Mouse (Mus musculus) Patski (cell line): ENCODE measurements at regions not wholly inside any gene's neighbourhood (a gene's known extent, or its start where the extent isn't known, plus 50 kb on each side); places are given as distances from the start of the nearest gene placed in this dataset.

Experiments
- ATAC-seq: fragments of 100-300 bp; one replicate; pipeline ENCODE4 v1.8.0; 2021
- CTCF ChIA-PET: fragments of 350-600 bp; sonication (Branson Sonifier 250); formaldehyde crosslinking; loops from one replicate; lab custom pipeline; 2022; ENCODE audit warnings: inconsistent platforms; lab: Charles Lee
- POLR2A ChIA-PET: fragments of 350-600 bp; sonication (Branson Sonifier 250); formaldehyde crosslinking; loops from one replicate; lab custom pipeline; 2022; ENCODE audit warnings: antibody characterized with exemption, inconsistent platforms; lab: Charles Lee
- DNase-seq: peaks from one replicate; pipeline ENCODE4 v3.0.0-alpha.2; 2011; ENCODE audit warnings: low read depth, low spot score
- H3K27me3 ChIP-seq: fragments of 371-371 bp; one replicate; pipeline ENCODE4 v1.5.1; 2021
- CTCF ChIP-seq: fragments of 100-300 bp; IDR thresholded peaks from one replicate; pipeline ENCODE4 v1.5.1; 2021
- in situ Hi-C: fragments of 300-500 bp; cut with MboI; formaldehyde crosslinking; loops from 3 replicates; pipeline ENCODE4 v1.11.1; 2018; ENCODE audit warnings: low pct_unique_long_range_greater_than_20kb, mixed read lengths

DNA sequence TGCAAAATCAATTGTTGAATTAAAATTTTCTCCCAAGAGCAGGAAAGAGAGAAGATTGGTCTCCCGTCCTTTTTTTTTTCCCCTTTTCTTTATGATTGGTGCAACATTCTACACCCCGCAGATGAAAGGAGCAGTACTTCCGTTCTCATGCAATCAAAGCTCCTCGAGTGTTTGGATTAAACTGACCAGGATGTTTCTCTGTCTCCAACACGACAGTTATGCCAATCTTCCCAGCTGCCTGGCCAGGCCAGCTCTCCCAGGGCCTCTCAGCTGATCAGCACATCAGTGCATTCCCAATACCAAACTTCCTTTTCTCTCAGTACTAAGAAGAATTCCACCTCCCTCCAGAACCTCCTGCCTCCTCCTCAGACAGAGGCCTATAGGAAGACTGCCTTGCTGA lies 52.7 kb upstream of the Pde5a start:
- TF ChIP-seq CTCF = no peak
- ATAC-seq (no peak), DNase-seq (no peak)
- H3K27me3 ChIP-seq = peaks cover 5% of the 10 kb centered on the region
- POLR2A ChIA-PET = interaction anchor here (0.7 kb wide), 1 partner anchor 13 kb away, joined by 3 read pairs; no protein-coding TSS in a partner anchor
- in situ Hi-C loops = no loop called here
- CTCF ChIA-PET = interaction anchor here (0.7 kb wide), 1 partner anchor 49 kb away, joined by 4 read pairs; no protein-coding TSS in a partner anchor

DNA sequence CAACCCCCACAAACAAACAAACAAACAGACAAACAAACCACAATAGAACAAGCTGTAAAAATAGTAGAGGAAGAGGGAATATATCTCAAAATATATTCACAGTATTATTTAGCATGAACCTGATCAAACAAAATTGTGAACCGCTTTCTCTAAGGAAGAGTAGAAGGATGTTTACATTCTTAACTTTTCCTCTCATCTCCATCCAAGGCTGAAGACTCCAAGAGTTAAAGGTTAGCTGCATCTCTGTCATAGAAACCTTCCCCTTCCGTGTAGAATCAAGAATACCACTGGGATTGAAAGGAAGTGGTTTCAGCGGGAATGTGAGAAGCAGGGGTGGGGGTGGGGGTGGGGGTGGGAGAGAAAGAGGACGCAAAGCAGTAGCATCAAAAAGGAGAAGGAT lies 51.9 kb upstream of the Pde5a start:
- ATAC-seq (no peak), DNase-seq (no peak)
- no peak for TF ChIP-seq CTCF
- in situ Hi-C loops = no loop called here
- ChIA-PET CTCF (no interaction called here), POLR2A (no interaction called here)
- peaks cover 5% of the 10 kb centered on the region for H3K27me3 ChIP-seq
